Mouse (Mus musculus) embryonic facial prominence, embryonic 13.5 days (tissue): ENCODE measurements around the gene Tpst2. TPM values are rescaled to one million over a fixed set of nuclear protein-coding genes. Genes with fewer than 3 reads are reported as not detected.

Source experiments
- ATAC-seq: fragments of 200-750 bp; cut with Nextera tagmentation; 2 replicates; pipeline ENCODE4 v1.8.0; 2017; ENCODE audit warnings: low read depth; ENCODE audit not compliant: insufficient number of reproducible peaks, insufficient read depth, low FRiP score, low TSS enrichment
- H3K27ac ChIP-seq: fragments of 300-500 bp; sonication (generic); 2 replicates; pipeline ENCODE4 v1.5.1; 2015; ENCODE audit warnings: moderate library complexity, mild to moderate bottlenecking, inconsistent platforms
- H3K27me3 ChIP-seq: fragments of 300-500 bp; sonication (generic); 2 replicates; pipeline ENCODE4 v1.6.1; 2015; ENCODE audit warnings: mild to moderate bottlenecking, inconsistent platforms
- H3K36me3 ChIP-seq: fragments of 300-500 bp; sonication (generic); 2 replicates; pipeline ENCODE4 v1.6.1; 2015; ENCODE audit warnings: mild to moderate bottlenecking, inconsistent platforms
- H3K4me1 ChIP-seq: fragments of 300-500 bp; sonication (generic); 2 replicates; pipeline ENCODE4 v1.6.1; 2015; ENCODE audit warnings: inconsistent platforms
- H3K4me2 ChIP-seq: fragments of 300-500 bp; sonication (generic); 2 replicates; pipeline ENCODE4 v1.6.1; 2015; ENCODE audit warnings: moderate library complexity, mild to moderate bottlenecking, inconsistent platforms
- H3K4me3 ChIP-seq: fragments of 300-500 bp; sonication (generic); 2 replicates; pipeline ENCODE4 v1.5.1; 2015; ENCODE audit warnings: mild to moderate bottlenecking, inconsistent platforms
- H3K9ac ChIP-seq: fragments of 300-500 bp; sonication (generic); 2 replicates; pipeline ENCODE4 v1.6.1; 2015; ENCODE audit warnings: mild to moderate bottlenecking, inconsistent platforms
- H3K9me3 ChIP-seq: fragments of 300-500 bp; sonication (generic); 2 replicates; pipeline ENCODE4 v1.6.1; 2016; ENCODE audit warnings: inconsistent platforms
- WGBS: fragments of 180-500 bp; shearing (Covaris S2); methylation state at CpG from one replicate; pipeline ENCODE4 v1.1.7; 2015; ENCODE audit warnings: mixed read lengths; 5-methylcytosine and 5-hydroxymethylcytosine counted together
- polyA plus RNA-seq: library from polyadenylated mRNA; unstranded; fragments of >200 nt; fragmentation: Nextera tagmentation; extraction: Ambion mirVana; gene quantifications from 2 replicates; pipeline ENCODE4 v1.2.1, GENCODE M21; 2015

Tpst2 gene
- polyA plus RNA-seq, 1 experiment from 2014 or later: 38.7 TPM

DNA sequence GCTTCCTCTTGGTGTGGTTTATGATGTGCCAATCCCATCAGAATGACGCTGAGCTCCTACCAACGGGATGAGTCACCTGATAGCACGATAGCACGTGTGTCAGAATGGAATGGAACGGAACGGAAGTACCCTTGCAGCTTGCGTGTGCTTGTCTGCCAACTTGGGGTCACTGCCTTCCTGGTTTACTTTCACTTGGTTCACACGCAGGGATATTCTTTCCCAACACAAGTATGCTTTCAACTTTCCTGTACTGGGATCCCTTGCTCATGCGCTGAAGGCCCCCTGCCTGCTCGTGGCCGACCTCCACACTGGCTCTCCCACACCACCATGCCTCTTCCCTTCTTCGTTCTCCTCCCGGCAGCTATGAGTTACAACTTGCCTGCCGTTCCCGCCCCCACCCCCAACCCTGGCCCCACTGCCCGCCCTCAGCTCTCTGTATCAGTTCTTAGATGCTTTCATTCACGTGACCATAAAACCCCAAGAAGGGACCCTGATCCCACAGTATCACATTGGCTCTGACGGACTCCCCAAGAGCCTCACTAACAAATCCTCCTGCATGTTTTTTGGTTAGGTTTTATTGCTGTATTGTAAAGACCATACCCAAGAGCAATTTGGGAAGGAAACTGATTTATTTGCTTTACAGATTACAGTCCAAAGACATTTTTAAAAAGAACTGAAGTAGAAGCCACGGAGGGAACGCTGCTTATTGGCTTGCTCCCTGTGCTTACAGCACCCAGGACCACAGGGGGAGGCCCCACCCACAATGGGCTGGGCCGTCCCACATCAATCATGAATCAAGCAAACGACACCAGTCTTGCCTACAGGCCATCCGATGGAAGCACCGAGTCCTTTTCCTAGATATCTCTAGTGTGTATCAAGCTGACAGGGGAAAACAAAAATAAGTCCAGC is 48.4 kb downstream of the Tpst2 start:
- ATAC-seq: no peak
- WGBS: 27% methylated on average over 24 of the region's 24 CpGs
- peak overlapping the region; percentile 70 for H3K4me2 ChIP-seq
- H3K9ac ChIP-seq: 0 out of 2 replicates have a peak overlapping the region, but pooled peaks have one; percentile 28
- peak overlapping the region; percentile 64 for H3K27ac ChIP-seq
- H3K9me3 ChIP-seq: no peaks in the 10 kb centered on the region
- peaks cover 5% of the 10 kb centered on the region for H3K4me1 ChIP-seq
- H3K27me3 ChIP-seq: no peaks in the 10 kb centered on the region
- H3K36me3 ChIP-seq: peaks cover 22% of the 10 kb centered on the region
- peak overlapping the region; percentile 100 for H3K4me3 ChIP-seq

DNA sequence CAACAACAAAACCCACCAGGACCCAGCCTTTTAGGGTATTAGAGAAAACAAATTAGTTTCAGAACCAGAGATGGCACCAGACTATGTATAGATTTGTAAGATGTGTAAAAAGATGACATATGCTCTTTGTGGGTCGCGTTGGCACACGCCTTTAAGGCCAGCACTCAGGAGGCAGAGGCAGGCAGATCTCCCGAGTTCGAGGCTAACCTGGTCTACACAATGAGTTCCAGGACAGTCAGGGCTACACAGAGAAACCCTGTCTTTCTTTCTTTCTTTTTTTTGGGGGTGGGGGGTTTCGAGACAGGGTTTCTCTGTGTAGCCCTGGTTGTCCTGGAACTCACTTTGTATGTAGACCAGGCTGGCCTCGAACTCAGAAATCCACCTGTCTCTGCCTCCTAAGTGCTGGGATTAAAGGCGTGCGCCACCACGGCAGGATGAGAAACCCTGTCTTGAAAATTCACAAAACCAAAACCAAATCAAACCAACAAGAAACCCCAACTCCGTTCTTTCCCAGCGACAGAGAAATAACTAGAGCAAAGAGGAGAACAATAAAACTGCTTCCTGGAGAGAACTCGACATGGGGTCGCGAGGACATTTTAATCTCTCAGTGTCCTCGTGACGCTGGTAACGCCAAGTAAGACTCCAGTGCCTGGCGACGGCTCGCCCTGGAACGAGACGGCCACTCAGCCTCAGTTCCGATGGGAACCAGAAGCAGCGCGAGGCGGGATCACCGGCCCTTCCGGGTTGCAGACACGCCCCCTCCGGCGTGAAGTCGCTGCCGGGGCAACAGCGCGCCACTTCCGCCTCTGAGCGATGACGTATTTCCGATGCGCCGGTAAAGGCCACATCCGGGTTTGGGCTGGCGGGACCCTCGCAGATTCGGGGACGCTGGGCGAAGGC is 49.3 kb downstream of the Tpst2 start, which contains the start of gene Tfip11:
TSS of gene Tfip11 (plus strand) at position 813 of the 900 bp plus-strand sequence.
- peaks cover 5% of the 10 kb centered on the region for H3K4me1 ChIP-seq
- H3K4me3 ChIP-seq: peak within 1 kb of the TSS; percentile 100
- H3K27me3 ChIP-seq: no peaks in the 10 kb centered on the region
- no peaks in the 10 kb centered on the region for H3K9me3 ChIP-seq
- peaks cover 31% of the 10 kb centered on the region for H3K36me3 ChIP-seq
- ATAC-seq: peak; percentile 82
- H3K27ac ChIP-seq: peak within 1 kb of the TSS; percentile 64
- peak within 1 kb of the TSS; percentile 70 for H3K4me2 ChIP-seq
- 7% methylated on average over 48 of the region's 48 CpGs for WGBS
- H3K9ac ChIP-seq: peak within 1 kb of the TSS; percentile 87

GRCm38 (mm10) chr5:112326446-112327009 is 50.0 kb downstream of the Tpst2 start:
- H3K9ac ChIP-seq: peak overlapping the region; percentile 87
- H3K36me3 ChIP-seq: peaks cover 38% of the 10 kb centered on the region
- H3K27ac ChIP-seq: 0 out of 2 replicates have a peak overlapping the region, but pooled peaks have one; percentile 33
- H3K4me2 ChIP-seq: peak overlapping the region; percentile 70
- 1% methylated on average over 32 of the region's 33 CpGs for WGBS
- H3K27me3 ChIP-seq: no peaks in the 10 kb centered on the region
- ATAC-seq: peak; percentile 50; the same call in 1 of the 2 replicates
- H3K9me3 ChIP-seq: no peaks in the 10 kb centered on the region
- peaks cover 5% of the 10 kb centered on the region for H3K4me1 ChIP-seq
- H3K4me3 ChIP-seq: peak overlapping the region; percentile 100

GRCm38 (mm10) chr5:112327854-112328253 is 51.4 kb downstream of the Tpst2 start:
- ATAC-seq: no peak
- Histone ChIP-seq H3K4me1 (peaks cover 5% of the 10 kb centered on the region), H3K27ac (no peak overlapping the region), H3K9me3 (no peaks in the 10 kb centered on the region), H3K4me2 (no peak overlapping the region), H3K36me3 (peaks cover 52% of the 10 kb centered on the region), H3K4me3 (no peak overlapping the region), H3K27me3 (no peaks in the 10 kb centered on the region), H3K9ac (no peak overlapping the region)
- WGBS: 89% methylated on average over 15 of the region's 15 CpGs

GRCm38 (mm10) chr5:112329805-112330564 is 53.5 kb downstream of the Tpst2 start:
- H3K36me3 ChIP-seq: peaks cover 73% of the 10 kb centered on the region
- ATAC-seq: no peak

DNA sequence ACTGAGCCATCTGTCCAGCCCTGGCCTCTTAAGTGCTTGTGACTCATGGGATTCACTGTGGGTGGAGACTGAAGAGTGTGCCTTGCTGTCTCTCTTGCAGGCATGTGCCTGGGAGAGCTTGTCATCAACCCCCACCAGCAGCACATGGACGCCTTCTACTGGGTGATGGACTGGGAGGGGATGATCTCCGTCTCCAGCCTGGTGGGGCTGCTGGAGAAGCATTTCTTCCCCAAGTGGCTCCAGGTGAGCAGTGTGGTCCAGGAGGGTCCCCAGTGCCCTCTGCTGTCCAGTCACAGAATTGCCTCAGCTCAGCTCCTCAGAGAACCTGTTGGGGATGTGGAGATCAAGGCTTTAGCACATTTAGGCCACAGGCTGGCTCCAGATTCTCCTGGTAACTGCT is 59.0 kb downstream of the Tpst2 start:
- no peaks in the 10 kb centered on the region for H3K27me3 ChIP-seq
- ATAC-seq: no peak
- no peak overlapping the region for H3K4me3 ChIP-seq
- H3K36me3 ChIP-seq: peaks cover 97% of the 10 kb centered on the region
- no peaks in the 10 kb centered on the region for H3K9me3 ChIP-seq
- H3K27ac ChIP-seq: no peak overlapping the region
- no peaks in the 10 kb centered on the region for H3K4me1 ChIP-seq
- H3K4me2 ChIP-seq: no peak overlapping the region
- no peak overlapping the region for H3K9ac ChIP-seq
- 31% methylated on average over 2 of the region's 2 CpGs for WGBS

More at GRCm38 (mm10) chr5:112329805-112330564, 53.5 kb downstream of the Tpst2 start:
- Histone ChIP-seq H3K9me3 (no peaks in the 10 kb centered on the region), H3K27me3 (no peaks in the 10 kb centered on the region), H3K9ac (no peak overlapping the region), H3K4me2 (no peak overlapping the region), H3K4me1 (peaks cover 5% of the 10 kb centered on the region), H3K27ac (no peak overlapping the region), H3K4me3 (no peak overlapping the region)
- WGBS: 93% methylated on average over 14 of the region's 14 CpGs

DNA sequence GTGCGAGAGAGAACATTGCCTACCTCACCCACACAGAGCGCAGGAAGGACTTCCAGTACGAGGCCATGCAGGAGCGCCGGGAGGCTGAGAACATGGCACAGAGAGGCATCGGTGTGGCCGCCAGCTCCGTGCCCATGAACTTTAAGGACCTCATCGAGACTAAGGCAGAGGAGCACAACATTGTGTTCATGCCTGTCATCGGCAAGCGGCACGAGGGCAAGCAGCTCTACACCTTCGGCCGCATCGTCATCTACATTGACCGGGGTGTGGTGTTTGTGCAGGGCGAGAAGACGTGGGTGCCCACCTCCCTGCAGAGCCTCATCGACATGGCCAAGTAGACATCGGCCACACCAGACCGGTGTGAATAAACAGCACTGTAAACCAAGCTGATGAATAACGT is 60.5 kb downstream of the Tpst2 start:
- peaks cover 88% of the 10 kb centered on the region for H3K36me3 ChIP-seq
- H3K27ac ChIP-seq: no peak overlapping the region
- H3K4me3 ChIP-seq: no peak overlapping the region
- H3K9me3 ChIP-seq: no peaks in the 10 kb centered on the region
- no peak overlapping the region for H3K9ac ChIP-seq
- no peak for ATAC-seq
- no peak overlapping the region for H3K4me2 ChIP-seq
- H3K4me1 ChIP-seq: peaks cover 6% of the 10 kb centered on the region
- no peaks in the 10 kb centered on the region for H3K27me3 ChIP-seq
- WGBS: 94% methylated on average over 22 of the region's 22 CpGs

DNA sequence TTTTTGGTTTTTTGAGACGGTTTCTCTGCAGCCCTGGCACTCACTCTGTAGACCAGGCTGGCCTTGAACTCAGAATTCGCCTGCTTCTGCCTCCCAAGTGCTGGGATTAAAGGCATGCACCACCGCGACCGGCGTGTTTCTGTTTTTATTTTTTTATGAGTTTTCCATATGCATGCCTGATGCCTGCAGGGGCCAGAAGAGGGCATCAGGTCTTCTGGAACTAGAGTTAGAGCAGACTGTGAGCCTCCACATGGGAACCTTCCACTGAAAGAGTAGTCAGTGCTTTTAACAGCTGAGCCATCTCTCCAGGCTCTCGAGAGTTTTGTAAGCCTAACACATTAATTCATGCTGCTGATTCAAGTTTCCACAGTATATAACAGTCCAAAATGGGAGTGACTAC is 62.7 kb downstream of the Tpst2 start:
- WGBS: 68% methylated on average over 7 of the region's 7 CpGs
- Histone ChIP-seq H3K4me2 (no peak overlapping the region), H3K27me3 (no peaks in the 10 kb centered on the region), H3K27ac (no peak overlapping the region), H3K4me3 (no peak overlapping the region), H3K36me3 (peaks cover 66% of the 10 kb centered on the region), H3K4me1 (peaks cover 20% of the 10 kb centered on the region), H3K9me3 (no peaks in the 10 kb centered on the region), H3K9ac (no peak overlapping the region)
- ATAC-seq: no peak

DNA sequence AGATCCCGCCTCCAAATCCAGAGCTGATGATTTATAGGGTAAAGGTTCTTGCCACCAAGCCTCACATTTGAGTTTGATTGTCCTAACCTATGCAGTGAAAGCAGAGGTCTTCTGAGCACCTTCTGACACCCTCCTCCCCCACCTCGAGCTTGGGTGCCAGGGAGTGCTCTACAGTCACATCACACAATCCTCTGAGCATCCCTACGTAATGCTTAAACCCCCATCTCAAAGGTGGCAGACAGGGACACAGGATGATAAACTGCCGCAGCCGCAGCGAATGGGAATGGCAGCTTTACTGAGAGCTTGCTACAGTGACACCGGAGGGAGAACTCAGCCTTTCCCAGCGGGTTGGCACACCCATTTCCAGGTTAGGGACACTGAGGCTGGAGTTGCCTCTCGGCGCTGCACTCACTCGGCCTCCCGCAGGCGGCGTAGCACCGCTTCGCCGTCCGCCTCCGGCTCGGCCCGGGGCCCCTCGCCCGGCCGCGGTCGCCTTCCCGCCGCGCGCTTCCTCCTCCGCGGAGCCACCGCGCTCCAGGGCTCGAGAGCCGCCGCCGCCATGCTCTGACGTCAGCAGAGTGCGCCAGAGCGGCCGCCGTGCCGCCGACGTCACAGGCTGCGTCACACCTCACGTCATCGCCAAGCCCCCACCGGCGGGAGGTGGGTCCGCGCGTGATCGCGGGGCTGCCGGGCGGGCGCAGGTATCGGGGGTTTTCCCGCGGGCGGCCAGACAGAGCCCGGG is 66.1 kb downstream of the Tpst2 start, which contains the start of the genes Srrd and Hps4:
TSS of gene Srrd (minus strand) at position 578 of the 742 bp plus-strand sequence.
TSS of gene Hps4 (plus strand) at position 621 of the 742 bp plus-strand sequence.
- 2% methylated on average over 57 of the region's 64 CpGs for WGBS
- H3K27ac ChIP-seq: peak within 1 kb of the TSS; percentile 48
- H3K4me1 ChIP-seq: peaks cover 38% of the 10 kb centered on the region
- H3K9ac ChIP-seq: peak within 1 kb of the TSS; percentile 92
- H3K4me2 ChIP-seq: peak within 1 kb of the TSS; percentile 86
- peaks cover 59% of the 10 kb centered on the region for H3K36me3 ChIP-seq
- H3K9me3 ChIP-seq: no peaks in the 10 kb centered on the region
- H3K4me3 ChIP-seq: peak within 1 kb of the TSS; percentile 96
- H3K27me3 ChIP-seq: no peaks in the 10 kb centered on the region
- ATAC-seq: no peak

DNA sequence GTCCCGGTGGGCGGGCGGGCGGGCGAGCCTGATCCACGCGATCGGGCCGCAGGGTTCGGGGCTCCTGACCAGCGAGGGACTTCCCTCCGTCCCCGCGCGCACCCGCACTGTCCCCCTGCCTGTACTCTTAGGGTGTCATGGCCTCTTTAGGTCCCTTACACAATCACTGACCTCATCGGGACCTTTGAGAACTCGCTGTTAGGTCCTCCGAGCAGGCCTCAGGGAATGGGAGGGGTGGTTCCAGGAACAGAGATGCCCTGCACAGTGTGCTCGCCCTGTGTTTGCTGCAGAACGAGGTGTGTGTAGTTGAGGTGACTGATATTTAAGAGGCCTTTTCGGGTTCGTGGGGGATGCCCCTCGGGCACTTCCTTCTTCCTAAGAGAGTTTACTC is 66.7 kb downstream of the Tpst2 start:
- Histone ChIP-seq H3K4me3 (peak overlapping the region; percentile 96), H3K27ac (peak overlapping the region; percentile 33), H3K9me3 (no peaks in the 10 kb centered on the region), H3K27me3 (no peaks in the 10 kb centered on the region), H3K36me3 (peaks cover 59% of the 10 kb centered on the region), H3K9ac (peak overlapping the region; percentile 92), H3K4me1 (peaks cover 38% of the 10 kb centered on the region), H3K4me2 (peak overlapping the region; percentile 86)
- no peak for ATAC-seq
- under 1% methylated on average over 24 of the region's 24 CpGs for WGBS
